Mouse (Mus musculus) retina, adult 2 months (tissue): Measurements from ENCODE around the gene Kat14.

ENCODE experiments used
- DNase-seq: peaks from one replicate; pipeline ENCODE4 v3.0.0-alpha.2; 2012; ENCODE audit warnings: low read depth, low spot score

Gene Kat14

GRCm38 (mm10) chr2:144381741-144382140 is 13.0 kb downstream of the Kat14 start:
- DNase-seq = no peak

- no peak for DNase-seq
Measured at GRCm38 (mm10) chr2:144382624-144383138, 13.9 kb downstream of the Kat14 start.

- peak; percentile 11 for DNase-seq
Measured at GRCm38 (mm10) chr2:144386296-144386695, 17.5 kb downstream of the Kat14 start.

GRCm38 (mm10) chr2:144388416-144388815 is 19.6 kb downstream of the Kat14 start:
- DNase-seq = no peak

- no peak for DNase-seq
Measured at GRCm38 (mm10) chr2:144399531-144399930, 30.7 kb downstream of the Kat14 start.

GRCm38 (mm10) chr2:144400659-144401058 is 31.9 kb downstream of the Kat14 start:
- DNase-seq = no peak

- no peak for DNase-seq
Measured at GRCm38 (mm10) chr2:144409037-144409436, 40.3 kb downstream of the Kat14 start.

GRCm38 (mm10) chr2:144410603-144411002 is 41.8 kb downstream of the Kat14 start:
- DNase-seq = no peak

- no peak for DNase-seq
Measured at GRCm38 (mm10) chr2:144414646-144415045, 45.9 kb downstream of the Kat14 start.

GRCm38 (mm10) chr2:144416859-144417258 is 48.1 kb downstream of the Kat14 start:
- no peak for DNase-seq

- no peak for DNase-seq
Measured at GRCm38 (mm10) chr2:144418062-144418461, 49.3 kb downstream of the Kat14 start.

- no peak for DNase-seq
Measured at GRCm38 (mm10) chr2:144422094-144422675, 53.4 kb downstream of the Kat14 start.

GRCm38 (mm10) chr2:144425761-144426160 is 57.0 kb downstream of the Kat14 start:
- no peak for DNase-seq

GRCm38 (mm10) chr2:144427852-144428251 is 59.1 kb downstream of the Kat14 start:
- no peak for DNase-seq

GRCm38 (mm10) chr2:144428659-144429058 is 59.9 kb downstream of the Kat14 start:
- no peak for DNase-seq

GRCm38 (mm10) chr2:144429171-144429570 is 60.4 kb downstream of the Kat14 start:
- no peak for DNase-seq

GRCm38 (mm10) chr2:144431286-144431825 is 62.6 kb downstream of the Kat14 start:
- no peak for DNase-seq

- no peak for DNase-seq
Measured at GRCm38 (mm10) chr2:144435679-144436078, 66.9 kb downstream of the Kat14 start.

GRCm38 (mm10) chr2:144438424-144438823 is 69.6 kb downstream of the Kat14 start:
- no peak for DNase-seq

- no peak for DNase-seq
Measured at GRCm38 (mm10) chr2:144439191-144439700, 70.5 kb downstream of the Kat14 start.

- DNase-seq = no peak
Measured at GRCm38 (mm10) chr2:144441386-144441915, 72.7 kb downstream of the Kat14 start.

- DNase-seq = no peak
Measured at GRCm38 (mm10) chr2:144446360-144446999, 77.7 kb downstream of the Kat14 start.

- DNase-seq = no peak
Measured at GRCm38 (mm10) chr2:144450378-144450777, 81.6 kb downstream of the Kat14 start.
